Mouse (Mus musculus): ENCODE data around the gene Grin2c. TPM values are rescaled to one million over a fixed set of nuclear protein-coding genes. Genes with fewer than 3 reads are reported as not detected.

Grin2c gene
- polyA plus RNA-seq, 1 experiment from 2014 or later = 0.05 TPM

GRCm38 (mm10) chr11:115262954-115263353 lies 4.1 kb downstream of the Grin2c start:
- WGBS = 69% methylated on average over 11 of the region's 11 CpGs
- H3K27ac ChIP-seq = no peak overlapping the region
- no peak overlapping the region for H3K4me2 ChIP-seq
- no peaks in the 10 kb centered on the region for H3K36me3 ChIP-seq
- H3K9ac ChIP-seq = no peak overlapping the region
- H3K4me1 ChIP-seq = peaks cover 39% of the 10 kb centered on the region
- no peak for ATAC-seq (ENCODE audit: borderline replicate concordance, extremely low read depth, low FRiP score, low TSS enrichment)
- no peak overlapping the region for H3K4me3 ChIP-seq
- peaks cover 100% of the 10 kb centered on the region for H3K27me3 ChIP-seq
- H3K9me3 ChIP-seq = no peaks in the 10 kb centered on the region

GRCm38 (mm10) chr11:115259134-115259533 lies 7.9 kb downstream of the Grin2c start:
- Histone ChIP-seq H3K27me3 (peaks cover 99% of the 10 kb centered on the region), H3K4me2 (no peak overlapping the region), H3K9ac (no peak overlapping the region), H3K27ac (no peak overlapping the region), H3K4me3 (no peak overlapping the region), H3K36me3 (no peaks in the 10 kb centered on the region), H3K4me1 (peaks cover 17% of the 10 kb centered on the region), H3K9me3 (no peaks in the 10 kb centered on the region)
- 19% methylated on average over 4 of the region's 4 CpGs for WGBS
- no peak; the same call in 1 of the 2 replicates for ATAC-seq (ENCODE audit: borderline replicate concordance, extremely low read depth, low FRiP score, low TSS enrichment)

GRCm38 (mm10) chr11:115257775-115258510 lies 9.1 kb downstream of the Grin2c start:
- no peak overlapping the region for H3K27ac ChIP-seq
- peaks cover 98% of the 10 kb centered on the region for H3K27me3 ChIP-seq
- no peaks in the 10 kb centered on the region for H3K9me3 ChIP-seq
- H3K36me3 ChIP-seq = no peaks in the 10 kb centered on the region
- no peak overlapping the region for H3K4me3 ChIP-seq
- peak overlapping the region; percentile 33 for H3K4me2 ChIP-seq
- 16% methylated on average over 59 of the region's 59 CpGs for WGBS
- H3K9ac ChIP-seq = no peak overlapping the region
- no peak for ATAC-seq (ENCODE audit: borderline replicate concordance, extremely low read depth, low FRiP score, low TSS enrichment)
- H3K4me1 ChIP-seq = peaks cover 17% of the 10 kb centered on the region

- Histone ChIP-seq H3K4me2 (no peak overlapping the region), H3K27ac (no peak overlapping the region), H3K4me3 (no peak overlapping the region), H3K9me3 (no peaks in the 10 kb centered on the region), H3K36me3 (no peaks in the 10 kb centered on the region), H3K4me1 (peaks cover 10% of the 10 kb centered on the region), H3K9ac (no peak overlapping the region), H3K27me3 (peaks cover 96% of the 10 kb centered on the region)
- WGBS = 56% methylated on average over 3 of the region's 3 CpGs
- no peak for ATAC-seq (ENCODE audit: borderline replicate concordance, extremely low read depth, low FRiP score, low TSS enrichment)
Observed at GRCm38 (mm10) chr11:115251258-115251657, 15.8 kb downstream of the Grin2c start.

GRCm38 (mm10) chr11:115250405-115251090 lies 16.5 kb downstream of the Grin2c start:
- no peak overlapping the region for H3K9ac ChIP-seq
- peak overlapping the region; percentile 34 for H3K4me3 ChIP-seq
- H3K36me3 ChIP-seq = no peaks in the 10 kb centered on the region
- no peaks in the 10 kb centered on the region for H3K9me3 ChIP-seq
- ATAC-seq (ENCODE audit: borderline replicate concordance, extremely low read depth, low FRiP score, low TSS enrichment) = no peak
- no peak overlapping the region for H3K27ac ChIP-seq
- peaks cover 95% of the 10 kb centered on the region for H3K27me3 ChIP-seq
- peaks cover 10% of the 10 kb centered on the region for H3K4me1 ChIP-seq
- 2% methylated on average over 29 of the region's 36 CpGs for WGBS
- H3K4me2 ChIP-seq = peak overlapping the region; percentile 59

- Histone ChIP-seq H3K4me3 (peak overlapping the region; percentile 34), H3K4me1 (peaks cover 10% of the 10 kb centered on the region), H3K27me3 (peaks cover 88% of the 10 kb centered on the region), H3K4me2 (peak overlapping the region; percentile 59), H3K9ac (no peak overlapping the region), H3K36me3 (no peaks in the 10 kb centered on the region), H3K27ac (no peak overlapping the region), H3K9me3 (no peaks in the 10 kb centered on the region)
- WGBS = 3% methylated on average over 59 of the region's 63 CpGs
- no peak; the same call in 1 of the 2 replicates for ATAC-seq (ENCODE audit: borderline replicate concordance, extremely low read depth, low FRiP score, low TSS enrichment)
Observed at GRCm38 (mm10) chr11:115249721-115250404, 17.2 kb downstream of the Grin2c start.

- H3K27me3 ChIP-seq = peaks cover 71% of the 10 kb centered on the region
Observed at GRCm38 (mm10) chr11:115247945-115248344, 19.1 kb downstream of the Grin2c start.

GRCm38 (mm10) chr11:115247240-115247639 lies 19.8 kb downstream of the Grin2c start:
- H3K27ac ChIP-seq = no peak overlapping the region
- no peak overlapping the region for H3K4me3 ChIP-seq
- no peaks in the 10 kb centered on the region for H3K36me3 ChIP-seq
- H3K4me2 ChIP-seq = no peak overlapping the region
- no peaks in the 10 kb centered on the region for H3K9me3 ChIP-seq
- H3K4me1 ChIP-seq = peaks cover 10% of the 10 kb centered on the region
- H3K27me3 ChIP-seq = peaks cover 64% of the 10 kb centered on the region
- WGBS = 27% methylated on average over 3 of the region's 3 CpGs
- H3K9ac ChIP-seq = no peak overlapping the region
- no peak for ATAC-seq (ENCODE audit: borderline replicate concordance, extremely low read depth, low FRiP score, low TSS enrichment)

More at GRCm38 (mm10) chr11:115247945-115248344, 19.1 kb downstream of the Grin2c start:
- no peak overlapping the region for H3K9ac ChIP-seq
- no peak for ATAC-seq (ENCODE audit: borderline replicate concordance, extremely low read depth, low FRiP score, low TSS enrichment)
- no peak overlapping the region for H3K27ac ChIP-seq
- no peaks in the 10 kb centered on the region for H3K9me3 ChIP-seq
- H3K4me3 ChIP-seq = no peak overlapping the region
- H3K4me2 ChIP-seq = no peak overlapping the region
- no peaks in the 10 kb centered on the region for H3K36me3 ChIP-seq
- peaks cover 10% of the 10 kb centered on the region for H3K4me1 ChIP-seq
- WGBS = 54% methylated on average over 6 of the region's 6 CpGs

GRCm38 (mm10) chr11:115246386-115246785 lies 20.7 kb downstream of the Grin2c start:
- Histone ChIP-seq H3K9me3 (no peaks in the 10 kb centered on the region), H3K4me2 (no peak overlapping the region), H3K27me3 (peaks cover 57% of the 10 kb centered on the region), H3K9ac (no peak overlapping the region), H3K4me1 (peaks cover 10% of the 10 kb centered on the region), H3K36me3 (no peaks in the 10 kb centered on the region), H3K27ac (no peak overlapping the region), H3K4me3 (no peak overlapping the region)
- WGBS = 65% methylated on average over 8 of the region's 8 CpGs
- ATAC-seq (ENCODE audit: borderline replicate concordance, extremely low read depth, low FRiP score, low TSS enrichment) = no peak

GRCm38 (mm10) chr11:115244840-115245239 lies 22.2 kb downstream of the Grin2c start:
- ATAC-seq (ENCODE audit: borderline replicate concordance, extremely low read depth, low FRiP score, low TSS enrichment) = peak; percentile 23; the same call in 1 of the 2 replicates
- 63% methylated on average over 8 of the region's 8 CpGs for WGBS
- H3K9ac ChIP-seq = no peak overlapping the region

GRCm38 (mm10) chr11:115243783-115244182 lies 23.3 kb downstream of the Grin2c start:
- H3K27me3 ChIP-seq = peaks cover 42% of the 10 kb centered on the region

More at GRCm38 (mm10) chr11:115244840-115245239, 22.2 kb downstream of the Grin2c start:
- peaks cover 44% of the 10 kb centered on the region for H3K27me3 ChIP-seq
- no peaks in the 10 kb centered on the region for H3K36me3 ChIP-seq
- peaks cover 3% of the 10 kb centered on the region for H3K4me1 ChIP-seq
- H3K27ac ChIP-seq = no peak overlapping the region
- H3K9me3 ChIP-seq = no peaks in the 10 kb centered on the region
- no peak overlapping the region for H3K4me3 ChIP-seq
- H3K4me2 ChIP-seq = no peak overlapping the region

More at GRCm38 (mm10) chr11:115243783-115244182, 23.3 kb downstream of the Grin2c start:
- no peaks in the 10 kb centered on the region for H3K4me1 ChIP-seq
- ATAC-seq (ENCODE audit: borderline replicate concordance, extremely low read depth, low FRiP score, low TSS enrichment) = no peak
- H3K4me2 ChIP-seq = no peak overlapping the region
- H3K4me3 ChIP-seq = no peak overlapping the region
- no peak overlapping the region for H3K27ac ChIP-seq
- H3K9ac ChIP-seq = no peak overlapping the region
- 83% methylated on average over 12 of the region's 12 CpGs for WGBS
- no peaks in the 10 kb centered on the region for H3K36me3 ChIP-seq
- H3K9me3 ChIP-seq = no peaks in the 10 kb centered on the region
